Mouse (Mus musculus) limb, embryonic 15.5 days (tissue): ENCODE measurements around the gene Vash1. TPM values are rescaled to one million over a fixed set of nuclear protein-coding genes. Genes with fewer than 3 reads are reported as not detected.

ENCODE experiments used
- ATAC-seq: fragments of 200-750 bp; cut with Nextera tagmentation; 2 replicates; pipeline ENCODE4 v1.8.0; 2017; ENCODE audit warnings: low read depth, moderate TSS enrichment; ENCODE audit not compliant: insufficient number of reproducible peaks, low FRiP score, low TSS enrichment
- H3K27ac ChIP-seq: fragments of 300-500 bp; sonication (generic); 2 replicates; pipeline ENCODE4 v1.5.1; 2015; ENCODE audit warnings: moderate library complexity, mild to moderate bottlenecking, inconsistent platforms
- H3K27me3 ChIP-seq: fragments of 300-500 bp; sonication (generic); 2 replicates; pipeline ENCODE4 v1.6.1; 2015; ENCODE audit warnings: inconsistent platforms
- H3K36me3 ChIP-seq: fragments of 300-500 bp; sonication (generic); 2 replicates; pipeline ENCODE4 v1.6.1; 2015; ENCODE audit warnings: inconsistent platforms
- H3K4me1 ChIP-seq: fragments of 300-500 bp; sonication (generic); 2 replicates; pipeline ENCODE4 v1.6.1; 2015; ENCODE audit warnings: inconsistent platforms
- H3K4me2 ChIP-seq: fragments of 300-500 bp; sonication (generic); 2 replicates; pipeline ENCODE4 v1.6.1; 2015; ENCODE audit warnings: mild to moderate bottlenecking, inconsistent platforms
- H3K4me3 ChIP-seq: fragments of 300-500 bp; sonication (generic); 2 replicates; pipeline ENCODE4 v1.5.1; 2015; ENCODE audit warnings: mild to moderate bottlenecking, inconsistent platforms
- H3K9ac ChIP-seq: fragments of 300-500 bp; sonication (generic); 2 replicates; pipeline ENCODE4 v1.6.1; 2015; ENCODE audit warnings: inconsistent platforms
- H3K9me3 ChIP-seq: fragments of 300-500 bp; sonication (generic); 2 replicates; pipeline ENCODE4 v1.6.1; 2016; ENCODE audit warnings: inconsistent platforms
- WGBS: fragments of 180-500 bp; shearing (Covaris S2); methylation state at CpG from one replicate; pipeline ENCODE4 v1.1.7; 2015; 5-methylcytosine and 5-hydroxymethylcytosine counted together
- polyA plus RNA-seq: library from polyadenylated mRNA; unstranded; fragments of >200 nt; fragmentation: Nextera tagmentation; extraction: Ambion mirVana; gene quantifications from 2 replicates; pipeline ENCODE4 v1.2.1, GENCODE M21; 2015

The Vash1 gene
- polyA plus RNA-seq, 1 experiment from 2014 or later, result 14.1 TPM

DNA sequence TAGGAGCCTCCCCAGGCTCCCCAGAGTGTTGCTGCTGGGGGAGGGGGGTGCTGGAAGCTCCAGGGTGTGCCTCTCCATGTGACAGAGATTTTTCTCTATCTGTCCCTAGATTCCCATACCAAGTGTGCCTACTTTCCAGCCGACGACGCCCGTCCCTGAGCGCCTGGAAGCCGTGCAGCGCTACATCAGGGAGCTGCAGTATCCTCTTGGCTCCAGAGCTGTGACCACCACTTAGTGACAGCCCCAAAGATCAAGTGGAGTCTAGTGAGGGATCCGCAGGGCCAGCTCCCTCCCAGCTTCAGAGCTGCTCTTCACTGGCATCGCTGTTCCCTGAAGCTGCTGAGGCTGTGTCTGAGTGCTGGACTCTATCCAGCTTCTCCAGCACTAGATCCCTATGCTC is 6.8 kb downstream of the Vash1 start:
- Histone ChIP-seq H3K9me3 (no peaks in the 10 kb centered on the region), H3K4me2 (no peak overlapping the region), H3K27me3 (no peaks in the 10 kb centered on the region), H3K9ac (no peak overlapping the region), H3K4me3 (no peak overlapping the region), H3K36me3 (peaks cover 19% of the 10 kb centered on the region; the same call in 1 of the 2 replicates), H3K4me1 (peaks cover 16% of the 10 kb centered on the region), H3K27ac (no peak overlapping the region)
- 87% methylated on average over 9 of the region's 9 CpGs for WGBS
- ATAC-seq, result no peak

DNA sequence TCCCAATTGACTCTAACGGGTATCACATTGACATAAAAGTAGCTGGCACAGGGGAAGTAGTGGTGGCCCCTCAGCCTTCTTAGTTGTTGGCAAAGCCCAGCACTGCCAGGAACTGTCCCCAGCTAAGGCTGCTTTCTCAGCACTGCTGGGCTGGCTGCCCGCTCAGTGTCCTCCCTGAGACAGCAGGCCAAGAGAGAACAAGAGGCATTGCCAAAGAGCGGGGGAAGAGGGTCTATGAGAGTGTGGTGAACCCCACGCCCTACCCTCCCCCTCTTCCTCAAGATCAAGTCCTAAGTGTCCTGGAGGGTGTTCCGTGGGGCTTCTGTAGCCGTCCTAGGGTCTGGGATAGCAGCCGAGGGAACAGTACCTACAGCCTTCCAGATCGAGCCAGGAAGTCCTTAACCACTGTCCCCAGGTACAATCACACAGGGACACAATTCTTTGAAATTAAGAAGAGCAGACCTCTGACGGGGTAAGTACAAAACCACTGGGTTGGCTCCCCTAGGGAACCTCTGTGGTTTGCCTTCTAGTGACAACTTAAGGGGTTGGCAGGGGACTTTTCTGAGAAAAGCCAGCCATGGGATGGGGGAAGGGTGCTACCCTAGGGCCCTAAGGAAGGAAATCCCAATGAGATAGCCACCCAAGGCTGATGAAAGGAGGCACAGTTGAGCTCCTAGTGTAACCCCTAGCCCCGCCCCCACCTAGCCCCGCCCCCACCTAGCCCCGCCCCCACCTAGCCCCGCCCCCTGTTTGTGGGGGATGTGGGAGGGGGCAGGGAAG is 8.2 kb downstream of the Vash1 start:
- Histone ChIP-seq H3K4me1 (peaks cover 10% of the 10 kb centered on the region; the same call in 1 of the 2 replicates), H3K9me3 (no peaks in the 10 kb centered on the region), H3K36me3 (peaks cover 19% of the 10 kb centered on the region; the same call in 1 of the 2 replicates), H3K9ac (no peak overlapping the region), H3K4me3 (no peak overlapping the region), H3K4me2 (no peak overlapping the region), H3K27ac (no peak overlapping the region), H3K27me3 (no peaks in the 10 kb centered on the region)
- no peak for ATAC-seq
- WGBS, result 58% methylated on average over 13 of the region's 13 CpGs

DNA sequence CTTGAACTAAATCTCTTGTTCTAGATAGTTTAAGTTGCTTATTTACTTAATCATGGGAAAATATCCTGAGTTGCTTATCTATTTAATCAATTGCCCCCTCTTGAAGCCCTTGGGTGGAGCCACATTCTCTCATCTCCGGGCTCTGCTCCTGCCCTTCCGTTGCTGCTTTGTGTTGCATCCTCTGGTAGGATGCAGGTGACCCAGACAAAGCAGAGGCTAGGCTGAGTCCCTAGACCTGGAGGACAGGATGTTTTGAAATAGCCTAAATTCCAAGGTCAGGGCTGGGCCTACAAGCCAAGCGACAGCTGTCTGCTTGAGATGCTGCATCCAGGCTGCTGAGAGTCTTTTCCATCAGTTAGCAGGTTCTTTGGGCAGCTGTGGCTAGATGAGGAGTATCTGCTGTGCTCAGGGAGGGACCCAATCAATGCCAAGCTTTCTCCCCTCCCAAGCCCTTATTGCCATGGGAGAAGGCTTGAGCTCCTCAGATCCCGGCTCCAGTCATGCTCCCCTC is 9.0 kb downstream of the Vash1 start:
- Histone ChIP-seq H3K27ac (no peak overlapping the region), H3K36me3 (peaks cover 19% of the 10 kb centered on the region; the same call in 1 of the 2 replicates), H3K9me3 (no peaks in the 10 kb centered on the region), H3K4me2 (no peak overlapping the region), H3K27me3 (no peaks in the 10 kb centered on the region), H3K4me1 (peaks cover 10% of the 10 kb centered on the region; the same call in 1 of the 2 replicates), H3K9ac (no peak overlapping the region), H3K4me3 (no peak overlapping the region)
- 78% methylated on average over 4 of the region's 4 CpGs for WGBS
- ATAC-seq, result no peak

DNA sequence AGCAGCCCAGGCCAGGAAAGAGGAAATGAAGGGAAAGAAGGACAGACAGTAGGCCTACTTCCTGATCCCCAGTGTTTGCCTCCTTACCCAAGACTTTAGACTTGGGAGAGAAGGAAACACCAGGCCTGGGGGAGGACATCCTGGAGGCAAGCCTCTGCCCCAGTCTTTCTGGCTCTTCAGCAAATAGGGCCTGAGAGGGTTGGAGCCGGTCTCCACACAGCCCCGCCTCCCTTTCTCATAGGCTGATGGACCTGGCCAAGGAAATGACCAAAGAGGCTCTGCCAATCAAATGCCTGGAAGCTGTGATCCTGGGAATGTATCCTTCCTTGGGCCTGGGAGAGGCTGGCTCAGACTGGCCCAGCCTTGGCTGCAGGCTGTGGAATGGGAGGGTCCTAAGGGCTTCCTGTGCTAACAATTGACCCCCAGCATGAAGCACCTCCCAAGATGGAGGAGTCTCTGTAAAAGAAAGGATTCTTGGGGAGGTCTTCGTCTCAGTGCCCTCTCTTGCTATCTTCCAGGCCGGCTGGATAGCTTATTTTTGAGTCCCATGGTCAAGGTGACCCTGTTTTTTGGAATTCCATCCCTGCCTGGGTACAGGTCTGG is 9.6 kb downstream of the Vash1 start:
- H3K36me3 ChIP-seq, result peaks cover 19% of the 10 kb centered on the region; the same call in 1 of the 2 replicates
- H3K9me3 ChIP-seq, result no peaks in the 10 kb centered on the region
- no peak overlapping the region for H3K4me3 ChIP-seq
- no peak; the same call in 1 of the 2 replicates for ATAC-seq
- no peak overlapping the region for H3K27ac ChIP-seq
- H3K4me1 ChIP-seq, result peaks cover 14% of the 10 kb centered on the region; the same call in 1 of the 2 replicates
- no peaks in the 10 kb centered on the region for H3K27me3 ChIP-seq
- 76% methylated on average over 4 of the region's 4 CpGs for WGBS
- no peak overlapping the region for H3K4me2 ChIP-seq
- H3K9ac ChIP-seq, result no peak overlapping the region

DNA sequence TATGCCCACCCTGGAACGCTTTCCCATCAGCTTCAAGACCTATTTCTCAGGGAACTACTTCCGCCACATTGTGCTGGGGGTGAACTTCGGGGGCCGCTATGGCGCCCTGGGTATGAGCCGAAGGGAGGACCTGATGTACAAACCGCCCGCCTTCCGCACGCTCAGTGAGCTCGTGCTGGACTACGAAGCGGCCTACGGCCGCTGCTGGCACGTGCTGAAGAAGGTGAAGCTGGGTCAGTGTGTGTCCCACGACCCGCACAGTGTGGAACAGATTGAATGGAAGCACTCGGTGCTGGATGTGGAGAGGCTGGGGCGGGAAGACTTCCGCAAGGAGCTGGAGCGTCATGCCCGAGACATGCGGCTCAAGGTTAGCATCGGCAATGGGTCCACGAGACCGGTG is 10.4 kb downstream of the Vash1 start:
- Histone ChIP-seq H3K4me2 (no peak overlapping the region), H3K9me3 (no peaks in the 10 kb centered on the region), H3K36me3 (peaks cover 19% of the 10 kb centered on the region; the same call in 1 of the 2 replicates), H3K4me3 (no peak overlapping the region), H3K27me3 (no peaks in the 10 kb centered on the region), H3K27ac (no peak overlapping the region; the same call in 1 of the 2 replicates), H3K4me1 (peaks cover 15% of the 10 kb centered on the region; the same call in 1 of the 2 replicates), H3K9ac (no peak overlapping the region)
- no peak for ATAC-seq
- 96% methylated on average over 27 of the region's 27 CpGs for WGBS

DNA sequence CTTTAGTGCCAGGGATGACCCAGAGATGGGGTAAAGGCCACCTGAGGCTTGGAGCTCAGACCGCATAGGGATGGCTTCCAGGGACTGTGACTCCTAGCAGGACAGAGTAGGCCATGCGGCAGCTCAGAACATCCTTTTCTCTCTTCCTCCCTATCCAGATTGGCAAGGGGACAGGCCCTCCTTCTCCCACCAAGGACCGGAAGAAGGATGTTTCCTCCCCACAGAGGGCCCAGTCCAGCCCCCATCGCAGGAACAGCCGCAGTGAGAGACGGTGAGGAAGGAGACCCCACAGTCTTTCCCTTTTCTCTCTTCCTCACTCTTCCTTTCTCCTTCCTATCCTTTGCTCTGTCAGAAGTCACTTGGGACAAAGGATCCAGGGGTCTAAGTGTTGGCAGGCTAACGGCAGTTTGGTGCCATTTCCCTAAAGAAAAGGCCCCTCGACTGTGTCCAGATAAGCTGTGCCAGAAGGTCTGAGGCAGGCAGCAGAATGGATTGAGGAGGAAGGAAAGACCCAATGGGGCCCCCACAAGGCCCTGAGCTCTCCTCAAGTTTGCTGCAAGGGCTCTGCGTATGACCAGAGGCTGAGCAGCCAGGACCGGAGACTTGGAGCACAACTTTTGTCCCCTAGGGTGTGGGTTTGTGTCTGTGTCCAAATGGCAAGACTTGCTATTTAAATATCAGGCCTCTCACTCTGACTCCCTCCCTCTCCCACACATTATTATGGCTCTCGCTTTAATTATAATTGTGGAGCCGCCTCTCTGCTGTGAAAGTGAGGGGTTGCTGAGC is 12.4 kb downstream of the Vash1 start:
- Histone ChIP-seq H3K4me3 (no peak overlapping the region), H3K27me3 (no peaks in the 10 kb centered on the region), H3K27ac (no peak overlapping the region), H3K9me3 (no peaks in the 10 kb centered on the region), H3K4me1 (peaks cover 15% of the 10 kb centered on the region; the same call in 1 of the 2 replicates), H3K4me2 (no peak overlapping the region), H3K9ac (no peak overlapping the region), H3K36me3 (peaks cover 19% of the 10 kb centered on the region; the same call in 1 of the 2 replicates)
- no peak for ATAC-seq
- 74% methylated on average over 12 of the region's 12 CpGs for WGBS

DNA sequence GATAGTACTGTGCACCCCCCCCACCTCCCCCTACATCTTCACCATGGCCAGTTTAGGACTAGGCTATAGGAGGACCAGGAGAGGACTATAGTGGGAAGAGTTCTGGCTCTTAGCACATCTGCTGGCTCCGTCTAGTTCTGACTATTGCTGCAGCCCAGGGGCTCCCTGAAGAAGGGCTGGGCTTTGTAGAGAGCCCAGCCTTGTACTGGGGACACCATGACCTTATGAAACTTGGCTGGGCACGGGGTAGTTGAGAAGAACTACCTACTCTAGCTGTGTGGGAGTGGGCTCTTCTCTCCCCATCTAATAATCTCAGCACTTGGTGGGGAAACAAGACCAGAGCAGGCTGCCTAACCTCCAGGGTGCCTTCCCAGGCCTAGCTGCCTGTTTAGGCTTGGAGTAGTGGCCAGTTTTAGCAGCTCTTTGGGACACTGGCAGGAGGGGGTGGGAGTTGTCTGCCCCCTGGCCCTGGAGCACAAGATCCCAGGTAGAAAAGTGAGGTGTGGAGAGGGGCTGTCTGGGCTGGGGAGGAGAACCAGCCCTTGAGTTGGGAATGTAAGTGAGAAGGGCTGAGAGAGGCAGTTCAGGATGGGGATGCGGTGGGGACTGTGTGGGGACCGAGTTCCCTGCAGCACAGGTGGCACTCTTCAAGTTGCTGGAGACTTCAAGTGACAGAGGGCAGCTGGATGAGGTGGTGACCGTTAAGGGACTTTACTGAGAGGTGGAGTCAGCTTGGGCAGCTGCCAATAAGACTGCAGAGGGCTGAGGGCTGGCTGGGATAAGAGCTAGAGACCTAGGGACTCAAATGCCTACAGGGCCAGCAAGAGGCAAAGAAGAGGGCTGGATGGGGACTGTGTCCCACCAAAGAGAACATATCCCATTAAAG is 14.2 kb downstream of the Vash1 start:
- Histone ChIP-seq H3K4me2 (no peak overlapping the region), H3K9me3 (no peaks in the 10 kb centered on the region), H3K36me3 (peaks cover 14% of the 10 kb centered on the region; the same call in 1 of the 2 replicates), H3K4me3 (no peak overlapping the region), H3K27ac (no peak overlapping the region; the same call in 1 of the 2 replicates), H3K27me3 (no peaks in the 10 kb centered on the region), H3K9ac (no peak overlapping the region), H3K4me1 (peaks cover 15% of the 10 kb centered on the region; the same call in 1 of the 2 replicates)
- no peak for ATAC-seq
- WGBS, result 56% methylated on average over 5 of the region's 5 CpGs

DNA sequence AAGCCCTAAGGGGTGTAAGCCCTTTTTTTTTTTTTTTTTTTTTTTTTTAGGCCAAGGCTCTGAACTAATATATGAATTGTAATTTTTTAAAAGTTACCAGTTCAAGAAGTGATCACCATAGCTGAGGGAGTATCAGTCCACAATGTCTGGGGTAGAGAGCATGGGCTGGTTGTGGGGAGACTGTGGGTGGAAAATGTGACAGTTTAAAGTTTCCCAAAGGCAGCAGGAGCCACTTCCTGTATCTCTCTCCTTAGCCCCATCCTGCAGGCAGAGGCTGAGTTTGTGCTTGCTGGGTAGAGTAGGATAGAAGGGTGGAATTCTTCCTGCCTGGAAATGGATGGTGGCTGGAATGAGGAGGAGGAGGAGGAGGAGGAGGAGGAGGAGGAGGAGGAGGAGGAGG is 14.9 kb downstream of the Vash1 start:
- Histone ChIP-seq H3K27me3 (no peaks in the 10 kb centered on the region), H3K4me3 (no peak overlapping the region), H3K36me3 (peaks cover 10% of the 10 kb centered on the region; the same call in 1 of the 2 replicates), H3K4me1 (peaks cover 15% of the 10 kb centered on the region; the same call in 1 of the 2 replicates), H3K4me2 (no peak overlapping the region), H3K9ac (no peak overlapping the region), H3K27ac (no peak overlapping the region), H3K9me3 (no peaks in the 10 kb centered on the region)
- ATAC-seq, result no peak

DNA sequence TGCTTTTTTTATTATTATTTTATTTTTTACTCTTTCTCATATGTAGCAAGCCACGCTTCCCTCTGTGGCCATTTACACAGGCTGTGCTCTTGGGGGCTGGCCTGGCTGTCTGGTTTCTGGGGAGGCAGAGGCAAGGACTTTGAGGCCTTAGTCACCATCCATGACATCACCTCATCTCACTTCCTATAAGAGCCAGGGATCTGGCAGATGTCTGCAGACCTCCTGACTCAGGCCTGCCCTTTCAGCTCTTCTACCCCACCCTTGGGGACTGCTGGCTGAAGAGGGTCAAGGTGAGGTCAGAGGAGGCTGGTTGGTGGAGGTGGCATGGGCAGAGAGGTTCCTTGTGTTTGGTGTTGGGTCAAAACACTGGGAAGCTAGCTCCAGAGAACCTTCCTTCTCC is 15.9 kb downstream of the Vash1 start:
- H3K4me3 ChIP-seq, result no peak overlapping the region
- ATAC-seq, result no peak

DNA sequence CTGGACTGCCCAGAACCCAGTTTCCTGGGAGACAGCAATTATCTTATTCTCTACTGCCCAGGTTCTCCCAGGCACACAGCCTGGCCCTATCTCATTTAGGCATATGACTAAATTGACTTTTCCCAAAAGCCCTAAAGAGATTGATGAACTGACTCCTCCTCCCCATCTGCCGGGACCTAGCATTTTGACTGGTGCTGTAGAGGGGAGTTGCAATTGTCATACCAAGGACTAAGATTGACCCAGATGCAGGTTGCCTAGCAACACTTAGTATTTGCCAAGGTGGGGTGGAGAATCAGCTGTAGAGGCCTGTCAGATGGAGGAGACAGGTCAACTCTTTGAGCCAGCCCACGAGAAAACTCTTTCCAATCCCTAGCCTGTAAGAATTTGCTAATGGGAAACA is 19.5 kb downstream of the Vash1 start:
- Histone ChIP-seq H3K27ac (no peak overlapping the region), H3K9ac (no peak overlapping the region), H3K36me3 (peaks cover 3% of the 10 kb centered on the region; the same call in 1 of the 2 replicates), H3K4me1 (peaks cover 11% of the 10 kb centered on the region), H3K4me3 (no peak overlapping the region), H3K4me2 (no peak overlapping the region), H3K9me3 (no peaks in the 10 kb centered on the region), H3K27me3 (no peaks in the 10 kb centered on the region)
- 76% methylated on average over 2 of the region's 2 CpGs for WGBS
- ATAC-seq, result no peak

More for the DNA sequence above, 15.9 kb downstream of the Vash1 start:
- H3K36me3 ChIP-seq, result 0 out of 2 replicates have a peak, but pooled peaks cover 4% of the 10 kb centered on the region
- peaks cover 10% of the 10 kb centered on the region; the same call in 1 of the 2 replicates for H3K4me1 ChIP-seq
- no peak overlapping the region for H3K9ac ChIP-seq
- H3K4me2 ChIP-seq, result no peak overlapping the region
- no peaks in the 10 kb centered on the region for H3K27me3 ChIP-seq
- 95% methylated on average over 1 of the region's 1 CpGs for WGBS
- no peak overlapping the region for H3K27ac ChIP-seq
- H3K9me3 ChIP-seq, result no peaks in the 10 kb centered on the region

DNA sequence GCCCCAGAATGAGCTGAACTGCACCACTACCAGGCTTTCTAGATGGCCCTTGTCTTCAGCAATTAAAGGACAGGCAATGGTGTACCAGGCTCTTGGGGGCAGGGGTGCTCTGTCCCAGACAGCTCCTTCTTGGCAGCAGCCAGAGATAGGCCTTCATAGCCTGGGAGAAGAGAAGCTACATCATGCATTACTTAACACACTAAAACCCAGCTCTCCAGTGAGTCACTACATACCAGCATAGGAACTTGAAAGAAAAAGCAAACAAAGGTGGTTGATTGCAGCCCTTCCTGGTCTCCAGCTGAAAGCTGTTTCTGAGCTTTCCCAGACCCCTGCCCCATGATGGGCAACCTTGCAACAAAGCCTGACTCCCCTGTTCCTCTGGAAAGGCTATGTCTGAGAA is 20.0 kb downstream of the Vash1 start:
- Histone ChIP-seq H3K4me2 (no peak overlapping the region), H3K4me1 (peaks cover 10% of the 10 kb centered on the region), H3K9ac (no peak overlapping the region), H3K27me3 (no peaks in the 10 kb centered on the region), H3K4me3 (no peak overlapping the region), H3K27ac (no peak overlapping the region), H3K9me3 (no peaks in the 10 kb centered on the region), H3K36me3 (peaks cover 6% of the 10 kb centered on the region; the same call in 1 of the 2 replicates)
- no peak for ATAC-seq
